Mouse (Mus musculus) midbrain, embryonic 11.5 days (tissue): ENCODE results near the gene Sept5. TPM values are rescaled to one million over a fixed set of nuclear protein-coding genes. Genes with fewer than 3 reads are reported as not detected.

Source experiments
- ATAC-seq: fragments of 200-750 bp; cut with Nextera tagmentation; 2 replicates; pipeline ENCODE4 v1.8.0; 2017; ENCODE audit warnings: moderate TSS enrichment, moderate library complexity; ENCODE audit not compliant: low FRiP score
- DNase-seq: peaks from one replicate; pipeline ENCODE4 v3.0.0; 2015; ENCODE audit warnings: low spot score; ENCODE audit errors: missing footprints
- H3K27ac ChIP-seq: fragments of 300-500 bp; sonication (generic); 2 replicates; pipeline ENCODE4 v1.5.1; 2014; ENCODE audit warnings: low read depth, low read length
- H3K27me3 ChIP-seq: fragments of 300-500 bp; sonication (generic); 2 replicates; pipeline ENCODE4 v1.6.1; 2014; ENCODE audit warnings: mild to moderate bottlenecking, low read length, moderate library complexity, mixed read lengths; ENCODE audit not compliant: control insufficient read depth, insufficient read depth
- H3K36me3 ChIP-seq: fragments of 300-500 bp; sonication (generic); 2 replicates; pipeline ENCODE4 v1.6.1; 2014; ENCODE audit warnings: mild to moderate bottlenecking, low read length, moderate library complexity, mixed read lengths; ENCODE audit not compliant: control insufficient read depth, insufficient read depth
- H3K4me1 ChIP-seq: fragments of 300-500 bp; sonication (generic); 2 replicates; pipeline ENCODE4 v1.6.1; 2014; ENCODE audit warnings: low read length; ENCODE audit not compliant: control insufficient read depth, insufficient read depth
- H3K4me2 ChIP-seq: fragments of 300-500 bp; sonication (generic); 2 replicates; pipeline ENCODE4 v1.6.1; 2014; ENCODE audit warnings: mild to moderate bottlenecking, moderate library complexity
- H3K4me3 ChIP-seq: fragments of 300-500 bp; sonication (generic); 2 replicates; pipeline ENCODE4 v1.5.1; 2014; ENCODE audit warnings: low read depth, low read length
- H3K9ac ChIP-seq: fragments of 300-500 bp; sonication (generic); 2 replicates; pipeline ENCODE4 v1.6.1; 2014; ENCODE audit warnings: low read length
- H3K9me3 ChIP-seq: fragments of 300-500 bp; sonication (generic); 2 replicates; pipeline ENCODE4 v1.6.1; 2016; ENCODE audit warnings: low read length; ENCODE audit not compliant: control insufficient read depth
- WGBS: fragments of 180-500 bp; shearing (Covaris S2); extraction: QIAGEN DNeasy Blood & Tissue Kit; methylation state at CpG from one replicate; pipeline ENCODE4 v1.1.7; 2014; 5-methylcytosine and 5-hydroxymethylcytosine counted together
- polyA plus RNA-seq: library from polyadenylated mRNA; unstranded; fragments of >200 nt; fragmentation: Nextera tagmentation; extraction: Ambion mirVana; gene quantifications from 2 replicates; pipeline ENCODE4 v1.2.1, GENCODE M21; 2014

Gene Sept5
- polyA plus RNA-seq, 1 experiment from 2014 or later: 52.0 TPM

- H3K36me3 ChIP-seq: no peaks in the 10 kb centered on the region
- DNase-seq: no peak
- ATAC-seq: no peak
- H3K27ac ChIP-seq: no peak overlapping the region
- H3K27me3 ChIP-seq: peaks cover 36% of the 10 kb centered on the region
- no peak overlapping the region for H3K4me3 ChIP-seq
- H3K9me3 ChIP-seq: no peaks in the 10 kb centered on the region
- H3K4me2 ChIP-seq: no peak overlapping the region
- peaks cover 3% of the 10 kb centered on the region; the same call in 1 of the 2 replicates for H3K4me1 ChIP-seq
- WGBS: 33% methylated on average over 3 of the region's 3 CpGs
- H3K9ac ChIP-seq: no peak overlapping the region
Measured at GRCm38 (mm10) chr16:18577071-18577470, 52.7 kb downstream of the Sept5 start.

GRCm38 (mm10) chr16:18574196-18574595, 55.6 kb downstream of the Sept5 start:
- Histone ChIP-seq H3K9ac (no peak overlapping the region), H3K9me3 (no peaks in the 10 kb centered on the region), H3K4me3 (no peak overlapping the region), H3K27ac (no peak overlapping the region), H3K36me3 (no peaks in the 10 kb centered on the region), H3K27me3 (peaks cover 7% of the 10 kb centered on the region), H3K4me1 (no peaks in the 10 kb centered on the region), H3K4me2 (no peak overlapping the region)
- no peak for DNase-seq
- 80% methylated on average over 8 of the region's 8 CpGs for whole genome bisulfite sequencing
- no peak for ATAC-seq

Other genes with a start within 250 kb of the Sept5 start
- gene Txnrd2, start 203.6 kb downstream of the Sept5 start, polyA plus RNA-seq: 21.0 and 22.7 TPM in 2 replicates
- 50.8 and 52.5 TPM in 2 replicates for gene Comt, start 203.1 kb downstream of the Sept5 start, polyA plus RNA-seq
- 10.3 and 12.9 TPM in 2 replicates for gene Gnb1l, start 131.2 kb downstream of the Sept5 start, polyA plus RNA-seq
- gene Rtl10, start 131.1 kb downstream of the Sept5 start, polyA plus RNA-seq: 2.0 and 2.1 TPM in 2 replicates
- gene Tbx1, start 39.3 kb downstream of the Sept5 start, polyA plus RNA-seq: 0.63 and 0.87 TPM in 2 replicates
- gene Gp1bb, start 7.6 kb downstream of the Sept5 start, polyA plus RNA-seq: 6.4 and 6.5 TPM in 2 replicates
- 1.7 and 3.3 TPM in 2 replicates for gene Gm49601, start 3.5 kb downstream of the Sept5 start, polyA plus RNA-seq
- gene Cldn5, start 146.9 kb upstream of the Sept5 start, polyA plus RNA-seq: 28.5 and 30.3 TPM in 2 replicates
- gene Ufd1, start 181.8 kb upstream of the Sept5 start, polyA plus RNA-seq: 72.2 and 87.9 TPM in 2 replicates
- gene Cdc45, start 182.0 kb upstream of the Sept5 start, polyA plus RNA-seq: 58.1 and 61.7 TPM in 2 replicates
- gene 2510002D24Rik, start 206.6 kb upstream of the Sept5 start, polyA plus RNA-seq: 16.1 TPM in 2 replicates
- not detected in 2 replicates for gene Gm28539, start 206.6 kb upstream of the Sept5 start, polyA plus RNA-seq
- 86.4 and 92.8 TPM in 2 replicates for gene Mrpl40, start 246.9 kb upstream of the Sept5 start, polyA plus RNA-seq
- 14.7 and 16.7 TPM in 2 replicates for gene Hira, start 247.1 kb upstream of the Sept5 start, polyA plus RNA-seq